Mouse (Mus musculus): Measurements from ENCODE around the gene Rbm6. TPM values are rescaled to one million over a fixed set of nuclear protein-coding genes. Genes with fewer than 3 reads are reported as not detected.

Rbm6 gene
- total and polyA plus RNA-seq, 3 experiments, result 55.7 to 521 (median 55.8) TPM

DNA sequence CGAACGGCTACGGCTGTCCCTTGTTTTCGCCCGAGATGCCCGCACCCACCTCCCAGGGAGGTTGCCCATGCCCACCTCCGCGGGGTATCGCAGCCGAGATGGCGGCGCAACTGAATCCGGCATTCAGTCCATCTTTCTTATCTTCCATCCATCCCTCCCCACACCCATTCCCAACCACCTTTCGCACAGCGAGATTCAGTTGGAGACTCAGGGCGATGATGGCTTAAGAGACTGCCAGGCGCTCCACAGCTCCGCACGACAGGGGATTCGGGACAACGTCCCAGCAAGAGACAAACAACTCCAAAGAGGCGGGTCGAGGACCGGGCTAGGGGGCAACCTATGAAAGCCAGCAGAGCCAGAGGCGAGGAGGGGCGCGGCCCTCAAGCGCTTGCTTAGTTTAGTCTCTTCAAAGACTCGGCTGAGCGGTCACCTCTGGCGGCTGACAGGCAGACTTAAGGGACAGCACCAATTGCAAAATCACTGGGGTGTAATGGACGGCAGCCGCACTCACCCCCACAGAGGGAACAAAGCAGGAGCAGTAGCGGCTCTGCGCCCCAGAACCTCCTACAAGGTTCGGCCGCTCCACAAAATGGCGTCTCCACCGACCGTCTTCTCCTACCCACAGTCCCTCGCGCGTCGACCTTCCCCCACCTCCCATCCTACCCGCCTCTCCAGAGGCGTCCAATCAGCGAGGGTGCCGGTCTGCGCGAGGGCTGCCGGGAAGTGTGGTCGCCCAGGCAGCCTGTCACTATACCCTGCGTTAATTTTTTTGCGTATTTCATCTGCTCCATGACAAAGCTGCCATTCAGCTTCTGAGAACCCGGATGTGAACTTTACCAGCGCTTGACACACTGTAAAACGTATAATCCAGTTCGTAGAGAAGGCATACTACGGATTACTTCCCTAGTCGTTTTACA, 102.4 kb downstream of the Rbm6 start, which contains the start of gene Rbm5 (continued):
- TF ChIP-seq GABPA (IDR thresholded peaks at IDR 0.05; ENCODE audit: low read depth, low read length), result no peak
- TF ChIP-seq CHD2 (IDR thresholded peaks at IDR 0.05; ENCODE audit: low read length), result no peak
- TF ChIP-seq USF1 (IDR thresholded peaks at IDR 0.05; ENCODE audit: low read depth, low read length), result no peak
- peak; percentile 80 for TF ChIP-seq MYC (IDR thresholded peaks at IDR 0.05; ENCODE audit: low read depth, low read length)
- TF ChIP-seq EP300 (IDR thresholded peaks at IDR 0.05; ENCODE audit: low read depth in 1 of 2, low read length in 2 of 2), result no peak; a peak in 1 of 4 replicates

DNA sequence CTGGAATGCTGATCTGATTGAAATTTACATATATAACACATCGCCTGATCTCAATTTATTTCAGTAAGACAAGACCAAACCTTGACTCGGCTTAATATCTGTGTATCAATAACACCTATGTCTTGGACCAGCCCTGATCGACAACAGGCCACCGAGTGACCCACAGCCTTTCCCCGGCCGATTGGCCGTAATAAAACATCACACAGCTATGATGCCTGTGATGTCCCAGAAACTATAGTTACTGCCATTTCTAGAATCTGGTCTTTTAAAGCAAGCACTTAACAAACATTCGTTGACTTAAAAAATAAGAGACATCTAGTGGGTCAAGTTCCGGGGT, 103.0 kb downstream of the Rbm6 start:
- no peaks in the 10 kb centered on the region for H3K9me3 ChIP-seq (replicated peaks; ENCODE audit: insufficient read depth, low read length)
- no peaks in the 10 kb centered on the region for H3K27me3 ChIP-seq (ENCODE audit: control insufficient read depth in 1 of 2, insufficient read depth in 2 of 2, low read length in 2 of 2)
- 0 out of 4 replicates have a peak, but pooled peaks of 1 of the 2 experiments have one; percentile 0 for TF ChIP-seq EP300 (IDR thresholded peaks at IDR 0.05; ENCODE audit: low read depth in 1 of 2, low read length in 2 of 2)
- TF ChIP-seq MAX (IDR thresholded peaks at IDR 0.05; ENCODE audit: low read length), result no peak
- H3K36me3 ChIP-seq (ENCODE audit: control insufficient read depth in 1 of 2, insufficient read depth in 2 of 2, low read length in 2 of 2), result peaks cover 34 to 35% of the 10 kb centered on the region in 2 experiments
- DNase-seq (ENCODE audit: low read depth, low spot score), result no peak
- peaks cover 10 to 22% of the 10 kb centered on the region in 2 experiments for H3K4me1 ChIP-seq (ENCODE audit: control insufficient read depth in 1 of 2, insufficient read depth in 2 of 2, low read length in 2 of 2)
- peaks cover 27% of the 10 kb centered on the region for H3K79me2 ChIP-seq (ENCODE audit: control insufficient read depth, insufficient read depth, low read length, poor library complexity)
- peak overlapping the region; percentile 94 for H3K27ac ChIP-seq (ENCODE audit: control insufficient read depth, low read depth, low read length)
- H3K9ac ChIP-seq (ENCODE audit: control insufficient read depth, low read depth, low read length, poor library complexity, severe bottlenecking), result peak overlapping the region; percentile 97
- peak overlapping the region; percentile 95 to 100 for H3K4me3 ChIP-seq (ENCODE audit: control insufficient read depth in 1 of 2, insufficient read depth in 1 of 2, low read depth in 2 of 2, low read length in 2 of 2)

DNA sequence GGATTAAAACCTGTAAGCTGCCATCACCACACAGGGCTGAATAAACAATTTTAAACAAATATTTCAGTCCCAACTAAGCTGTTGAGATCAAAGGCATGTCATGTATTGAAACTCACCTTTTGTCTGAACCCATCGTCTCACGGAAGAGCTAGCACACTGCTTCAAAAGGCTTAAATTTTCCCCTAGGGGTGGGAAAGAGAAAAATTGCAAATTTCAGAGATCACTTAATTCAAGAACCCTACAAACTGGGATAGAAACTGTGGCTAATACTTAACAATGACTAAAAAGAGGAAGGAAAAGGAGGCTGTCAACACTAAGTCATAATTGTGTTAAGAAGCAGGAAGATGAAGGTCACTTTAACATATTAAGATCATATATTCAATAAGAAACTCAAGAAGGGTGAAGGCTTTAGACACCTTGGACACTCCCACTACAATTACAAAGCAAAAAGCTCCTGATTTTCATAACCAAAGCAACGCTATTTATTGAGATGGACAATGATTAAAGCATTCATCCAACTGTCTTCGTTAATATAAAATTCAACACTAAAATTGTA, 103.5 kb downstream of the Rbm6 start:
- H3K27ac ChIP-seq (ENCODE audit: control insufficient read depth, low read depth, low read length), result peak overlapping the region; percentile 94
- peak overlapping the region; percentile 95 to 100 for H3K4me3 ChIP-seq (ENCODE audit: control insufficient read depth in 1 of 2, insufficient read depth in 1 of 2, low read depth in 2 of 2, low read length in 2 of 2)
- H3K4me1 ChIP-seq (ENCODE audit: control insufficient read depth in 1 of 2, insufficient read depth in 2 of 2, low read length in 2 of 2), result peaks cover 10 to 22% of the 10 kb centered on the region in 2 experiments
- no peak for TF ChIP-seq ZC3H11A (IDR thresholded peaks at IDR 0.05; ENCODE audit: low read depth, low read length)
- TF ChIP-seq SIN3A (IDR thresholded peaks at IDR 0.05; ENCODE audit: low read length), result peak; percentile 70
- TF ChIP-seq HCFC1 (IDR thresholded peaks at IDR 0.05; ENCODE audit: low read depth, low read length), result peak; percentile 46; the same call in 1 of the 2 replicates
- no peak for TF ChIP-seq POLR2AphosphoS5 (IDR thresholded peaks at IDR 0.05; ENCODE audit: borderline replicate concordance, low read depth, low read length)
- TF ChIP-seq MYB (IDR thresholded peaks at IDR 0.05; ENCODE audit: low read depth, low read length), result no peak
- no peak for TF ChIP-seq USF2 (IDR thresholded peaks at IDR 0.05; ENCODE audit: borderline replicate concordance in 1 of 2, insufficient read depth in 1 of 2, low read depth in 1 of 2, low read length in 2 of 2)
- 0 out of 2 replicates have a peak, but pooled peaks have one; percentile 29 for TF ChIP-seq MXI1 (IDR thresholded peaks at IDR 0.05; ENCODE audit: low read depth, low read length)
- TF ChIP-seq CHD1 (IDR thresholded peaks at IDR 0.05; ENCODE audit: low read depth, low read length), result 0 out of 2 replicates have a peak, but pooled peaks have one; percentile 38
- TF ChIP-seq ETS1 (IDR thresholded peaks at IDR 0.05; ENCODE audit: low read depth, low read length), result peak; percentile 39; the same call in 1 of the 2 replicates
- TF ChIP-seq E2F4 (IDR thresholded peaks at IDR 0.05; ENCODE audit: borderline replicate concordance, low read depth, low read length), result no peak
- TF ChIP-seq ELF1 (IDR thresholded peaks at IDR 0.05; ENCODE audit: low read depth, low read length), result no peak
- TF ChIP-seq CTCF (IDR thresholded peaks at IDR 0.05 in 2 of 3, conservative IDR thresholded peaks at IDR 0.05 in 1 of 3; ENCODE audit: control insufficient read depth in 1 of 3, insufficient read depth in 1 of 3, low read depth in 2 of 3, low read length in 3 of 3, poor library complexity in 1 of 3, severe bottlenecking in 1 of 3), result no peak
- TF ChIP-seq EP300 (IDR thresholded peaks at IDR 0.05; ENCODE audit: low read depth in 1 of 2, low read length in 2 of 2), result peak in 1 of 2 experiments; percentile 47; a peak in 1 of 4 replicates
- TF ChIP-seq MYC (IDR thresholded peaks at IDR 0.05; ENCODE audit: low read depth, low read length), result 0 out of 2 replicates have a peak, but pooled peaks have one; percentile 17
- peak; percentile 73 for DNase-seq (ENCODE audit: low read depth, low spot score)
- H3K9ac ChIP-seq (ENCODE audit: control insufficient read depth, low read depth, low read length, poor library complexity, severe bottlenecking), result peak overlapping the region; percentile 97
- peaks cover 27% of the 10 kb centered on the region for H3K79me2 ChIP-seq (ENCODE audit: control insufficient read depth, insufficient read depth, low read length, poor library complexity)
- H3K36me3 ChIP-seq (ENCODE audit: control insufficient read depth in 1 of 2, insufficient read depth in 2 of 2, low read length in 2 of 2), result peaks cover 34 to 38% of the 10 kb centered on the region in 2 experiments
- H3K27me3 ChIP-seq (ENCODE audit: control insufficient read depth in 1 of 2, insufficient read depth in 2 of 2, low read length in 2 of 2), result no peaks in the 10 kb centered on the region
- no peaks in the 10 kb centered on the region for H3K9me3 ChIP-seq (replicated peaks; ENCODE audit: insufficient read depth, low read length)

Measured in MEL (cell line).